Mouse (Mus musculus) E14TG2a.4 (cell line): ENCODE results near the gene Mical3.

Experiments
- CTCF ChIP-seq: conservative IDR thresholded peaks from 2 replicates; pipeline ENCODE4 v1.5.1; 2014; ENCODE audit warnings: low read length
- NANOG ChIP-seq: IDR thresholded peaks from 2 replicates; pipeline ENCODE4 v1.6.1; 2014; ENCODE audit warnings: borderline replicate concordance, low read length, mixed read lengths
- POU5F1 ChIP-seq: IDR thresholded peaks from 2 replicates; pipeline ENCODE4 v1.6.1; 2014; ENCODE audit warnings: low read length, borderline replicate concordance

DNA sequence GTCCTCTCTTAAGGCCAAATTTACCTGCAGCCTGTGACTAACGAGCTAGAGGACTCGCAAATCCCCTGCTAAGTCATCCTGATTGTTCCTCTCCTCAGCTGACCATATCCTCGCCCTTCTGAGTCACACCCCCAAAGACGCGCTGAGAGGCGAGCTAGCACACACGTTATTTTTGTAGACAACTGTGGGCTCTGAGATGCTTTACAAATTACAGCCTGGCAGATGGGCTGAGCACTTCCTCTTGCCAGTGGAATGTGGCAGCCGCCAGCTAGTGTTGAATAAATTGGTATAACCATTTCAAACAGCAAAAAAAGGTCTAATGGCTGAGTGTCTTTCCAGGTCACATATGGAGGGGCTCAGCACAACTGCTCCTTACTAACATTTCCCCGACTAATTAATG lies 91.5 kb downstream of the Mical3 start:
- TF ChIP-seq CTCF (no peak), POU5F1 (no peak), NANOG (no peak)
